ENCODE assay signal across 8 mouse cellular contexts in genomic region chr8:85926107-85926506, GRCm38 (mm10).
DNase-seq lines count a peak whose midpoint lies in the region; ATAC-seq and TF ChIP-seq lines count a peak whose summit lies in the region.

No protein-coding gene starts in this region.

- H3K27ac ChIP-seq in heart, embryonic 10.5 days, result no peak overlapping the region
- H3K27ac ChIP-seq in forebrain, embryonic 14.5 days (ENCODE audit: low read depth, low read length), result no peak overlapping the region

- intact Hi-C loops in heart, postnatal 14 days (cut with DNase I), result no loop called here

- no peak for ATAC-seq in forebrain, embryonic 14.5 days

- H3K9me3 ChIP-seq in heart, embryonic 10.5 days, result no peaks in the 10 kb centered on the region
- no peaks in the 10 kb centered on the region for H3K9me3 ChIP-seq in forebrain, embryonic 14.5 days (replicated peaks; ENCODE audit: control insufficient read depth, low read length)

- H3K9ac ChIP-seq in forebrain, embryonic 14.5 days (ENCODE audit: low read length), result no peak overlapping the region

- H3K36me3 ChIP-seq in heart, embryonic 10.5 days, result no peaks in the 10 kb centered on the region
- no peaks in the 10 kb centered on the region for H3K36me3 ChIP-seq in forebrain, embryonic 14.5 days (ENCODE audit: control insufficient read depth, insufficient read depth, low read length)

- H3K4me2 ChIP-seq in forebrain, embryonic 14.5 days (ENCODE audit: low read length), result no peak overlapping the region

- no peak for TF ChIP-seq CTCF in lung, adult 2 months (IDR thresholded peaks at IDR 0.05; ENCODE audit: insufficient read depth, low read length)

- H3K27me3 ChIP-seq in heart, embryonic 10.5 days (ENCODE audit: insufficient read depth, poor library complexity, severe bottlenecking), result no peaks in the 10 kb centered on the region
- H3K27me3 ChIP-seq in forebrain, embryonic 14.5 days (replicated peaks; ENCODE audit: control insufficient read depth, insufficient read depth, low read length), result no peaks in the 10 kb centered on the region

- H3K4me1 ChIP-seq in heart, embryonic 10.5 days, result peaks cover 8% of the 10 kb centered on the region; the same call in 1 of the 2 replicates
- peaks cover 2% of the 10 kb centered on the region for H3K4me1 ChIP-seq in lung, adult 2 months (ENCODE audit: control insufficient read depth, insufficient read depth, low read length)
- no peaks in the 10 kb centered on the region for H3K4me1 ChIP-seq in forebrain, embryonic 14.5 days (ENCODE audit: control insufficient read depth, insufficient read depth, low read length)

- peak; percentile 91 for DNase-seq in heart, adult 11 months
- DNase-seq in heart, embryonic 10.5 days (ENCODE audit: low spot score), result no peak
- peak; percentile 9 for DNase-seq in lung, postnatal 36 days
- no peak for DNase-seq in lung, adult 2 months
- peak; percentile 4 to 13 for DNase-seq in heart, postnatal 14 days
- peak; percentile 8 for DNase-seq in right cerebral cortex, postnatal 25 days
- no peak for DNase-seq in urinary bladder, postnatal 4 days (ENCODE audit: low spot score in 2 of 2)
- DNase-seq in forebrain, embryonic 14.5 days (ENCODE audit: low spot score), result no peak

- no peak for TF ChIP-seq POLR2A in lung, adult 2 months (IDR thresholded peaks at IDR 0.05; ENCODE audit: borderline replicate concordance, extremely low read depth, low read depth, low read length)

- no peak overlapping the region for H3K4me3 ChIP-seq in heart, embryonic 10.5 days
- no peak overlapping the region for H3K4me3 ChIP-seq in lung, adult 2 months (replicated peaks; ENCODE audit: extremely low read depth, low read depth, low read length)
- H3K4me3 ChIP-seq in forebrain, embryonic 14.5 days (ENCODE audit: low read depth, low read length), result no peak overlapping the region

- 54% methylated on average over 3 of the region's 3 CpGs for WGBS in heart, embryonic 10.5 days
- 41% methylated on average over 3 of the region's 3 CpGs for WGBS in lung, adult 2 months
- WGBS in forebrain, embryonic 14.5 days, result 91% methylated on average over 3 of the region's 3 CpGs

Comparison
In these comparisons a context has a peak if more than half of its experiments do, and no peak if none do; other contexts are left out.
1. DNase-seq: peak in heart, adult 11 months (single experiment), lung, postnatal 36 days (single experiment), heart, postnatal 14 days (2 of 2) and right cerebral cortex, postnatal 25 days (single experiment); none in heart, embryonic 10.5 days (single experiment), lung, adult 2 months (single experiment), urinary bladder, postnatal 4 days (0 of 2) and forebrain, embryonic 14.5 days (single experiment).